Mouse (Mus musculus) intestine, embryonic 16.5 days (tissue): Measurements from ENCODE around the gene Fbxo27. TPM values are rescaled to one million over a fixed set of nuclear protein-coding genes. Genes with fewer than 3 reads are reported as not detected.

Experiments used
- polyA plus RNA-seq: library from polyadenylated mRNA; unstranded; fragments of >200 nt; fragmentation: Nextera tagmentation; extraction: Ambion mirVana; gene quantifications from 2 replicates; pipeline ENCODE4 v1.2.1, GENCODE M21; 2015

The Fbxo27 gene
- polyA plus RNA-seq, 1 experiment from 2014 or later, result 2.1 TPM

Other genes starting within 250 kb of the Fbxo27 start
- gene Lrfn1, start 240.9 kb upstream of the Fbxo27 start, polyA plus RNA-seq, result 1.1 and 1.3 TPM in 2 replicates
- not detected in 2 replicates for gene Ifnl2, start 182.4 kb upstream of the Fbxo27 start, polyA plus RNA-seq
- gene Ifnl3, start 170.0 kb upstream of the Fbxo27 start, polyA plus RNA-seq, result not detected in 2 replicates
- gene Sycn, start 152.0 kb upstream of the Fbxo27 start, polyA plus RNA-seq, result 94.3 and 150 TPM in 2 replicates
- gene Nccrp1, start 145.6 kb upstream of the Fbxo27 start, polyA plus RNA-seq, result 0.09 and 0.20 TPM in 2 replicates
- 7.8 and 9.7 TPM in 2 replicates for gene Samd4b, start 94.7 kb upstream of the Fbxo27 start, polyA plus RNA-seq
- gene Pak4, start 94.7 kb upstream of the Fbxo27 start, polyA plus RNA-seq, result 51.2 and 55.4 TPM in 2 replicates
- gene Acp7, start 61.5 kb upstream of the Fbxo27 start, polyA plus RNA-seq, result not detected in 2 replicates
- 5.1 and 6.1 TPM in 2 replicates for gene Fbxo17, start 24.0 kb downstream of the Fbxo27 start, polyA plus RNA-seq
- gene Mrps12, start 49.0 kb downstream of the Fbxo27 start, polyA plus RNA-seq, result 134 and 146 TPM in 2 replicates
- 25.2 and 28.0 TPM in 2 replicates for gene Sars2, start 49.1 kb downstream of the Fbxo27 start, polyA plus RNA-seq
- gene Ccer2, start 63.3 kb downstream of the Fbxo27 start, polyA plus RNA-seq, result not detected in 2 replicates
- 71.9 and 77.6 TPM in 2 replicates for gene Sirt2, start 73.9 kb downstream of the Fbxo27 start, polyA plus RNA-seq
- 46.2 and 49.1 TPM in 2 replicates for gene Nfkbib, start 74.7 kb downstream of the Fbxo27 start, polyA plus RNA-seq
- 5.2 and 5.9 TPM in 2 replicates for gene Rinl, start 96.1 kb downstream of the Fbxo27 start, polyA plus RNA-seq
- gene Hnrnpl, start 115.7 kb downstream of the Fbxo27 start, polyA plus RNA-seq, result 142 and 146 TPM in 2 replicates
- 347 and 378 TPM in 2 replicates for gene Ech1, start 132.4 kb downstream of the Fbxo27 start, polyA plus RNA-seq
- 2,407 and 2,590 TPM in 2 replicates for gene Lgals4, start 141.0 kb downstream of the Fbxo27 start, polyA plus RNA-seq
- 0.56 and 0.97 TPM in 2 replicates for gene Lgals7, start 171.0 kb downstream of the Fbxo27 start, polyA plus RNA-seq
- gene Capn12, start 188.6 kb downstream of the Fbxo27 start, polyA plus RNA-seq, result 0.29 and 0.39 TPM in 2 replicates